Mouse (Mus musculus): ENCODE data around the gene Wbp1. TPM values are rescaled to one million over a fixed set of nuclear protein-coding genes. Genes with fewer than 3 reads are reported as not detected.

Wbp1 gene
- polyA plus RNA-seq, 1 experiment: 121 TPM

- H3K27me3 ChIP-seq (replicated peaks): no peaks in the 10 kb centered on the region
- peak overlapping the region; percentile 100 for H3K4me3 ChIP-seq (replicated peaks)
- peaks cover 63% of the 10 kb centered on the region for H3K36me3 ChIP-seq (replicated peaks; ENCODE audit: low read length)
- H3K9me3 ChIP-seq: no peaks in the 10 kb centered on the region
- peaks cover 62% of the 10 kb centered on the region for H3K4me1 ChIP-seq
- TF ChIP-seq FLI1 (IDR thresholded peaks at IDR 0.05; ENCODE audit: low read length) (no peak), GATA1 (IDR thresholded peaks at IDR 0.05; ENCODE audit: borderline replicate concordance, low read length) (no peak)
Observed at GRCm38 (mm10) chr6:83107566-83108400, 13.6 kb downstream of the Wbp1 start.

GRCm38 (mm10) chr6:83104158-83104557 is 17.2 kb downstream of the Wbp1 start:
- TF ChIP-seq GATA1 (IDR thresholded peaks at IDR 0.05; ENCODE audit: borderline replicate concordance, low read length) (no peak), FLI1 (IDR thresholded peaks at IDR 0.05; ENCODE audit: low read length) (no peak)
- Histone ChIP-seq H3K4me3 (replicated peaks) (no peak overlapping the region), H3K9me3 (no peaks in the 10 kb centered on the region), H3K27me3 (replicated peaks) (no peaks in the 10 kb centered on the region), H3K4me1 (peaks cover 52% of the 10 kb centered on the region), H3K36me3 (replicated peaks; ENCODE audit: low read length) (peaks cover 41% of the 10 kb centered on the region)

GRCm38 (mm10) chr6:83103130-83103650 is 18.2 kb downstream of the Wbp1 start:
- H3K4me1 ChIP-seq: peaks cover 46% of the 10 kb centered on the region
- peak overlapping the region; percentile 69 for H3K4me3 ChIP-seq (replicated peaks)
- peaks cover 41% of the 10 kb centered on the region for H3K36me3 ChIP-seq (replicated peaks; ENCODE audit: low read length)
- H3K9me3 ChIP-seq: no peaks in the 10 kb centered on the region
- H3K27me3 ChIP-seq (replicated peaks): no peaks in the 10 kb centered on the region
- TF ChIP-seq FLI1 (IDR thresholded peaks at IDR 0.05; ENCODE audit: low read length) (no peak), GATA1 (IDR thresholded peaks at IDR 0.05; ENCODE audit: borderline replicate concordance, low read length) (no peak)

GRCm38 (mm10) chr6:83101688-83102556 is 19.4 kb downstream of the Wbp1 start:
- H3K36me3 ChIP-seq (replicated peaks; ENCODE audit: low read length): peaks cover 33% of the 10 kb centered on the region
- peaks cover 34% of the 10 kb centered on the region for H3K4me1 ChIP-seq
- TF ChIP-seq GATA1 (IDR thresholded peaks at IDR 0.05; ENCODE audit: borderline replicate concordance, low read length) (no peak), FLI1 (IDR thresholded peaks at IDR 0.05; ENCODE audit: low read length) (no peak)
- peak overlapping the region; percentile 99 for H3K4me3 ChIP-seq (replicated peaks)
- peaks cover 1% of the 10 kb centered on the region for H3K27me3 ChIP-seq (replicated peaks)
- H3K9me3 ChIP-seq: no peaks in the 10 kb centered on the region

GRCm38 (mm10) chr6:83101316-83101687 is 20.1 kb downstream of the Wbp1 start, which contains the start of the genes Ccdc142 and Gm42688:
Gene Ccdc142, plus strand, starts transcription at chr6:83101601.
Gene Gm42688, plus strand, starts transcription at chr6:83101617.
- H3K4me1 ChIP-seq: peaks cover 36% of the 10 kb centered on the region
- peak within 1 kb of the TSS; percentile 99 for H3K4me3 ChIP-seq (replicated peaks)
- no peak for TF ChIP-seq GATA1 (IDR thresholded peaks at IDR 0.05; ENCODE audit: borderline replicate concordance, low read length)
- no peak for TF ChIP-seq FLI1 (IDR thresholded peaks at IDR 0.05; ENCODE audit: low read length)
- H3K27me3 ChIP-seq (replicated peaks): peaks cover 1% of the 10 kb centered on the region
- peaks cover 28% of the 10 kb centered on the region for H3K36me3 ChIP-seq (replicated peaks; ENCODE audit: low read length)
- H3K9me3 ChIP-seq: no peaks in the 10 kb centered on the region

DNA sequence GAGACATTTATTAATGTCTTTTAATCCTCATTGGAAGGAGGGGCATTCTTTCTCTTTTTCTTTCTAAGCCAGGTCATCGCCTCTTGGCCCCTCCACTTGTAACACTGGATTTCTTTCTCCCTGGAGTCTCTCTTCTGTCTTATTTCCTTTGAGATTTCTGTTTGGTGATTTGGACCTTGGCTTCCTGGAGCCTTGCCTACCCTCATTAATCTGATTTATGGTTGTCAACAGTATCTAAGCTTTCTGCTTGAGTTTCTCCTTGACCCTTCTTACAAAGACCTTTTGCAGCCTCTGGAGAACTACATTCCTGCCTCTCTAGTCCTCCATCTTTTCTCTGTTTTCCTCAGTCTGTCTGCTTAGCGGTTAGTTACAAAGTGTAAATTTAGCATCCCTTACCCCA is 22.9 kb downstream of the Wbp1 start:
- peaks cover 6% of the 10 kb centered on the region for H3K36me3 ChIP-seq (replicated peaks; ENCODE audit: low read length)
- H3K9me3 ChIP-seq: peaks cover 7% of the 10 kb centered on the region
- H3K4me1 ChIP-seq: peaks cover 42% of the 10 kb centered on the region
- peaks cover 14% of the 10 kb centered on the region for H3K27me3 ChIP-seq (replicated peaks)
- TF ChIP-seq GATA1 (IDR thresholded peaks at IDR 0.05; ENCODE audit: borderline replicate concordance, low read length): no peak
- TF ChIP-seq FLI1 (IDR thresholded peaks at IDR 0.05; ENCODE audit: low read length): no peak
- H3K4me3 ChIP-seq (replicated peaks): no peak overlapping the region

DNA sequence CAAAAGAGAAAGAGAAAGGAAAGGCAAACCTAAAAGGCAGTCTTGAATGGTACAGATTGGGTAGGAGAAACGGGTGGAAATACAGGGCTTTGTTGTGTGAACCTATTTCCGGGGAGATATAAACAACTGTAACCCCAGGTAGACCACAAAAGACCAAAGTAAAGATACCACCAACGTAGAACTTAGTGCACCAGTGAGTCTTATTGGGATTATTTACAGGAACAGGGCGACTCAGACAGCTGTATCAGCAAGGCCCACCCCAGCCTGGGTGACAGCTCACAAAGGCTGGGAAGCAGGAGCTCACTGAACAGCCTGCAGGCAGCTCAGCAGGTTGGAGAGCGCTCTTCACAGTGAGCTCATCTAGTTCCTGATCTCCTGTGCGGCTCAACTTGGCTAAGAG is 25.4 kb downstream of the Wbp1 start:
- H3K36me3 ChIP-seq (replicated peaks; ENCODE audit: low read length): no peaks in the 10 kb centered on the region
- peaks cover 21% of the 10 kb centered on the region for H3K27me3 ChIP-seq (replicated peaks)
- H3K4me3 ChIP-seq (replicated peaks): peak overlapping the region; percentile 1
- peaks cover 28% of the 10 kb centered on the region for H3K4me1 ChIP-seq
- TF ChIP-seq FLI1 (IDR thresholded peaks at IDR 0.05; ENCODE audit: low read length) (no peak), GATA1 (IDR thresholded peaks at IDR 0.05; ENCODE audit: borderline replicate concordance, low read length) (no peak)
- H3K9me3 ChIP-seq: peaks cover 7% of the 10 kb centered on the region

DNA sequence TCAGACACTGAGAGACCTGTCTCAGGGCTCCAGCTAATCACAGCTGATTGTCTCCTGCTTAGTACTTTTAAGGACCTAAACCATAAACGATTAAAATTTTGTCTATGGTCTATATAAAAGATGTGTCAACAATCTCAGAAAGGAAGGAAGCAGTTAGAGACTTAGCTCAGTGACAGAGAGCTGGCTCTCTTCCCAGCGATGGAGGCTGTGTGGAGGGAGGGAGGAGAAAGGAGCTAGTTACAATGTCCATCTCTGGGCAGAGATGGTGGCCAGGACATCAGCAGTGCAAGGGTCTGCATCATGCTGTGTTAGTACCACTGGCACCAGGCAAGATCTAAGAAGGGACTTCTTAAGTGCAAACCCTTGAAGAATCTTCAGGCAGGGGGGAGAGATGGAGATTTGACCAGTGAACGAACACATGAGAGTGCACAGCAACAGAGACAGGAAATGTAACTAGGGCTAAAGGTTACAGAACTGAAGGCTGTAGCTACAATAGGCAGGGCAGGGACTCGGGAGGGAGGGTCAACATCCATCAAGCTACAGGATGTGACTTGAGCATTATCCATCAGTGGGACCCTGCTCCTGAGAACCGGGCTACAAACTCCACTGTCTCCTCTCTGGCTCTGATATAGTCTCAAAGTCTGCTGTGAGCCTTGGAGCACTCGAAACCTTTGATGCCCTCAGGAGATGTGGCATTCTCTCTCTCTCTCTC is 28.8 kb downstream of the Wbp1 start:
- Histone ChIP-seq H3K27me3 (replicated peaks) (peaks cover 49% of the 10 kb centered on the region), H3K36me3 (replicated peaks; ENCODE audit: low read length) (no peaks in the 10 kb centered on the region), H3K9me3 (peaks cover 7% of the 10 kb centered on the region), H3K4me1 (peaks cover 29% of the 10 kb centered on the region), H3K4me3 (replicated peaks) (peak overlapping the region; percentile 29)
- TF ChIP-seq FLI1 (IDR thresholded peaks at IDR 0.05; ENCODE audit: low read length): no peak
- no peak for TF ChIP-seq GATA1 (IDR thresholded peaks at IDR 0.05; ENCODE audit: borderline replicate concordance, low read length)

DNA sequence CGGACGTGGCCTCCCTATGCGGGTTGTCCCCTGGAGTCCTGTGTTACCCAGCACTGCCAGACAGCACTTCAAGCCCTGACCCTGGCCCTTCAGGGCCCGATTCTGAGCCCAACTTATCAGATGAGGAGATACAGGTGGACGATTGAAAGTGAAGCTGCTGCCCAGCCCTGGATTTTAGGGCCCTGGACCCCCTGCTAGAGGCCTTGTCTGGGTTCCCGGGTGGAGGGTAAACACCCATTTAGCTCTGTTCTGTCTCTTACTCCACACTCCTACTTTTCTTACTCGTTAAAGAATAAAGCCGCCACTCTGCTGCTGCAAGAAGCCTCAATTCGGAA is 33.5 kb downstream of the Wbp1 start:
- Histone ChIP-seq H3K36me3 (replicated peaks; ENCODE audit: low read length) (peaks cover under 1% of the 10 kb centered on the region), H3K4me3 (replicated peaks) (peak overlapping the region; percentile 89), H3K4me1 (peaks cover 38% of the 10 kb centered on the region), H3K9me3 (no peaks in the 10 kb centered on the region), H3K27me3 (replicated peaks) (peaks cover 79% of the 10 kb centered on the region)
- TF ChIP-seq GATA1 (IDR thresholded peaks at IDR 0.05; ENCODE audit: borderline replicate concordance, low read length) (no peak), FLI1 (IDR thresholded peaks at IDR 0.05; ENCODE audit: low read length) (no peak)

Measured in megakaryocyte, embryonic 14.5 days (primary cell).